Mouse (Mus musculus): ENCODE measurements at regions not wholly inside any gene's neighbourhood (a gene's known extent, or its start where the extent isn't known, plus 50 kb on each side); places are given as distances from the start of the nearest gene placed in this dataset.

GRCm38 (mm10) chr8:112138924-112139323, 124.1 kb upstream of the Gm6793 start:
- TF ChIP-seq CTCF (IDR thresholded peaks at IDR 0.05; ENCODE audit: low read depth) (no peak), EP300 (IDR thresholded peaks at IDR 0.05; ENCODE audit: low read depth) (no peak)
